Mouse (Mus musculus): Measurements from ENCODE around the gene Lair1.

DNA sequence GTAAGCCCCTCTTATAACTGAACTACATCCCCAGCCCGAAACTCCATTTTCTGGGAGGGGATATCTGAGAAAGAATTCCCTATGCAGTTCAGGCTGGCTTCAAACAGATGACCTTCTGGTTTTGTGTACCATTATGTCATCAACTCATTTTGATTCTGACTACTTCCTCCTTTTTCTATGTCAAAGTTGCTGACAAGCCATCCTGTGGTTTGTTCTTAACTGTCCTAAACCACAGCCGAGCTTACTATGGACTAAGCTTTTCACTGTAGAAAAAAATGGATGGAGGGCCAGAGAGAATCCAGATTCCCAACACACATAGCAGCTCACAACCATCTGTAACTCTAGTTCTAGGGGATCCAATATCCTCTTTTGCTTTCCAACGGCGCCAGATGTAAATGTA is 17.5 kb upstream of the Lair1 start:
- TF ChIP-seq POLR2A (IDR thresholded peaks at IDR 0.05; ENCODE audit: insufficient read length, low read depth) (no peak), MAX (IDR thresholded peaks at IDR 0.05; ENCODE audit: low read depth) (no peak), MYOG (IDR thresholded peaks at IDR 0.05; ENCODE audit: control insufficient read depth in 1 of 3, insufficient read depth in 1 of 3, insufficient read length in 2 of 3, low read depth in 2 of 3) (no peak), USF1 (IDR thresholded peaks at IDR 0.05; ENCODE audit: low read depth) (no peak), TCF12 (IDR thresholded peaks at IDR 0.05; ENCODE audit: insufficient read depth, poor library complexity, severe bottlenecking) (no peak), POLR2AphosphoS2 (IDR thresholded peaks at IDR 0.05; ENCODE audit: insufficient read length, low read depth) (no peak), TCF3 (IDR thresholded peaks at IDR 0.05; ENCODE audit: insufficient read length, low read depth) (no peak), CEBPB (IDR thresholded peaks at IDR 0.05; ENCODE audit: insufficient read depth, poor library complexity, severe bottlenecking) (no peak)
